Mouse (Mus musculus) pancreas, adult 10 weeks (tissue): ENCODE data around the gene Pick1. TPM values are rescaled to one million over a fixed set of nuclear protein-coding genes. Genes with fewer than 3 reads are reported as not detected.

Experiments used
- polyA plus RNA-seq: library from polyadenylated mRNA; stranded (reverse); fragments of 350-450 nt; fragmentation: Illumina TruSeq; extraction: RNeasy Lipid Tissue Mini Kit (QIAGEN cat#74804); gene quantifications from one replicate; pipeline ENCODE4 v1.2.3, GENCODE M21; 2015; ENCODE audit warnings: low read depth, low replicate concordance; ENCODE audit not compliant: insufficient read depth

Pick1 gene
- polyA plus RNA-seq, result 31.6 TPM

DNA sequence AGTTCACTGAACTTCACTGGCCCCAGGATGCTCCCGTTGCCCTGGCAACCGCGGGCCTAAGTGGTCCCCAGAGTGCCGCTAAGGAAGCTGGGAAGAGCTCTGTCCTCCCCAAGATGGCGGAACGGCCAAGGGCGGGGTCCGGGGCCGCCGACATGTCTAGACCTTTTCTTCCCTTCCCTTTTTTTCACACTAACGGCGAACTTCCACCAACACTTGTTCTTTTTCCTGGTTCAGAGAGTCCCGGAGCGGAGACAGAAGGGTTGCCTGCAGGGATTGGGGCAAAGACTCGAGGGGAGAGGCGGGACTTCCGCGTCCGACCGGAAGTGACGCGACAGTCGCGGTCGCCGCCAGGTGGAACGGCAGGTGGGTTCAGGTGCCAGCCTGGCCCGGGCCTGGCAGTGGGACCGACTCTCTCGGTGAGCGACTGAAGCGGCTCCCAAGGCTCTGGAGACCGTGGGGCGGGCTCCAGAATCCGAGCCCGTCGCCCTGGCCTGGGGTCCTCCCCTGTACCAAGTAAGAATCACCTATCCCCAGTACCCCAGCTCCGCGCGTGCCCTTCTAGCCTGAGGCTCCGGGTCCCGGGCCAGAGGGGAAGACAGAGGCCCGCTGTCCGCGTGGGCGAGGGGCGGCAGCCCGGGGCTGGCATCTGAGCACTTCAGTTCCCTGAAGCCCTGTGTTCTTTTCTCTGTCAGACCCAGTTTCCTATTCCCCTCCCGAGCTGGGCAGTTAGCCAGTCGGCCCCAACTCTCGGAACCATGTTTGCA lies at the start of gene Pick1, which contains the start of gene Gm49486:
Pick1 (plus strand) TSS at position 116 of the 764 bp plus-strand sequence.
Gm49486 (plus strand) TSS at position 334 of the 764 bp plus-strand sequence.

DNA sequence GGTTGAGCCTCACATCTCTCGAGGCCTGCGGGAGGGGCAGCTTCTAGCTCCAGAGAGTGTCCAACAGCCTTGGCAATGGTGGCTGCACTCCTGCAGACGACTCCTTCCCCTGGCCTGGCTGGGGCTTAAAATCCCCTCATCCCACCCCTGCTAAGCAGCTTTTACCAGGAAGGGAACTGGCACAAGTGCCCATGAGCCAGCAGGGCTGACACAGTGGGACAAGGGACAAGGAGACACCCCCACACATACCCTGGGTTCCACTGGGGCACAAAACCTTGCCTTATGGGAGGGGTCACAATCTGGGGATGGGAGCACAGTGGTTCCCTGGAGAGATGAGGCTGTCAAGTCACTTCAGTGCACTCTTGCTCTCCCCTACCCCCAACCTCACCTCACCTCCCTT lies 25.7 kb downstream of the Pick1 start, which contains the start of gene Slc16a8:
Slc16a8 (minus strand) TSS at position 101 of the 400 bp plus-strand sequence.

DNA sequence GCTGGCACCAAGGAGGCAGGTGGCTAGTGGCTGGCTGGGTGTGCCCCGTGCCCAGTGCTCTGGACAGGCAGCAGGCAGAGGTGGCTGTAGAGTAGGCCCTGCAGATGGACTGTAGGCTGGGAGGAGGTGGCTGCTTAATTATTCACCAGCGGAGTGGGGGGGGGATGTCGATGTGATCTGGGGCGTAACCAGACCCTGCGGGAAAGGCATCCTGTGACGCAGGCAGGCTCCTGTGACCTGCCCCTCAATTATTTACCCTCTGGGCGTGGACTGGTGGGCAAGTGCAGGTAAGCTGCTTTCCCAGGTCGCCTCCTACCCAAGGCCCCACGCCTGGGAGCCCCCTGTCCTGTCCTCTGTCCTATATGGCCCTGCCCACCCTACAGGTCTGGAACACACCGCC lies 56.4 kb downstream of the Pick1 start, which contains the start of gene Baiap2l2:
Baiap2l2 (minus strand) TSS at position 139 of the 400 bp plus-strand sequence.

Other genes with a start within 250 kb of the Pick1 start
- gene H1f0, start 200.7 kb upstream of the Pick1 start, polyA plus RNA-seq, result 47.5 TPM
- gene Galr3, start 187.3 kb upstream of the Pick1 start, polyA plus RNA-seq, result 1.4 TPM
- 9.9 TPM for gene Ankrd54, start 166.3 kb upstream of the Pick1 start, polyA plus RNA-seq
- 26.9 TPM for gene Eif3l, start 154.0 kb upstream of the Pick1 start, polyA plus RNA-seq
- 10.6 TPM for gene Micall1, start 120.3 kb upstream of the Pick1 start, polyA plus RNA-seq
- gene Polr2f, start 88.2 kb upstream of the Pick1 start, polyA plus RNA-seq, result 30.2 TPM
- 5.4 TPM for gene 1700088E04Rik, start 87.9 kb upstream of the Pick1 start, polyA plus RNA-seq
- 1.2 TPM for gene Sox10, start 63.9 kb upstream of the Pick1 start, polyA plus RNA-seq
- gene Gm49486, start 218 bp downstream of the Pick1 start, polyA plus RNA-seq, result 1.4 TPM
- not detected for gene Slc16a8, start 25.6 kb downstream of the Pick1 start, polyA plus RNA-seq
- 0.39 TPM for gene Baiap2l2, start 56.4 kb downstream of the Pick1 start, polyA plus RNA-seq
- gene Pla2g6, start 99.2 kb downstream of the Pick1 start, polyA plus RNA-seq, result 4.8 TPM
- 1.6 TPM for gene Maff, start 117.4 kb downstream of the Pick1 start, polyA plus RNA-seq
- gene Tmem184b, start 174.4 kb downstream of the Pick1 start, polyA plus RNA-seq, result 15.5 TPM
- 10.2 TPM for gene Csnk1e, start 226.4 kb downstream of the Pick1 start, polyA plus RNA-seq